8 mouse cellular contexts compared by ENCODE assay signal in genomic region chr3:27938381-27939323, GRCm38 (mm10). TPM values are rescaled to one million over a fixed set of nuclear protein-coding genes. Genes with fewer than 3 reads are reported as not detected.
DNase-seq lines count a peak whose midpoint lies in the region; ATAC-seq and TF ChIP-seq lines count a peak whose summit lies in the region.

Pld1 (plus strand) TSS chr3:27938695.

- peak within 1 kb of the TSS; percentile 90 for H3K27ac ChIP-seq in lung, embryonic 14.5 days (ENCODE audit: low read depth)
- peak within 1 kb of the TSS; percentile 78 for H3K27ac ChIP-seq in neural tube, embryonic 15.5 days (replicated peaks)

- ATAC-seq in lung, embryonic 14.5 days (ENCODE audit: insufficient read depth): peak; percentile 96
- ATAC-seq in neural tube, embryonic 15.5 days (ENCODE audit: low FRiP score): peak; percentile 73

- peak; percentile 88 for DNase-seq in Muller cell, postnatal 12 days (ENCODE audit: inconsistent ontology term)
- DNase-seq in cerebellum, adult 9-10 months: peak; percentile 13
- peak; percentile 33 to 48 for DNase-seq in frontal cortex, adult 2 months (ENCODE audit: extremely low spot score in 1 of 2, low spot score in 1 of 2)
- peak; percentile 89 for DNase-seq in heart, postnatal 4 days
- DNase-seq in layer of hippocampus, adult 8-10 months (ENCODE audit: low spot score in 2 of 2): peak; percentile 65 to 68
- peak; percentile 87 for DNase-seq in lung, embryonic 14.5 days
- peak; percentile 67 for DNase-seq in urinary bladder, adult 2 months (ENCODE audit: low spot score)

- no peaks in the 10 kb centered on the region for H3K36me3 ChIP-seq in lung, embryonic 14.5 days (ENCODE audit: insufficient read depth)
- H3K36me3 ChIP-seq in neural tube, embryonic 15.5 days: no peaks in the 10 kb centered on the region

- H3K4me2 ChIP-seq in lung, embryonic 14.5 days: peak within 1 kb of the TSS; percentile 97
- peak within 1 kb of the TSS; percentile 100 for H3K4me2 ChIP-seq in neural tube, embryonic 15.5 days

- H3K4me1 ChIP-seq in lung, embryonic 14.5 days (ENCODE audit: insufficient read depth): no peaks in the 10 kb centered on the region
- H3K4me1 ChIP-seq in neural tube, embryonic 15.5 days: peaks cover 18% of the 10 kb centered on the region

- peak within 1 kb of the TSS; percentile 63 for H3K4me3 ChIP-seq in lung, embryonic 14.5 days (ENCODE audit: low read depth, low read length)
- H3K4me3 ChIP-seq in neural tube, embryonic 15.5 days (replicated peaks): peak within 1 kb of the TSS; percentile 53

- peak within 1 kb of the TSS; percentile 70 for H3K9ac ChIP-seq in lung, embryonic 14.5 days
- H3K9ac ChIP-seq in neural tube, embryonic 15.5 days (replicated peaks): peak within 1 kb of the TSS; percentile 63

- H3K27me3 ChIP-seq in lung, embryonic 14.5 days (ENCODE audit: insufficient read depth, low read length): no peaks in the 10 kb centered on the region
- H3K27me3 ChIP-seq in neural tube, embryonic 15.5 days (replicated peaks): peaks cover 5% of the 10 kb centered on the region; the same call in 1 of the 2 replicates

- no peaks in the 10 kb centered on the region for H3K9me3 ChIP-seq in lung, embryonic 14.5 days (ENCODE audit: low read depth, low read length)
- H3K9me3 ChIP-seq in neural tube, embryonic 15.5 days (replicated peaks): no peaks in the 10 kb centered on the region

- under 1% methylated on average over 66 of the region's 68 CpGs for WGBS in lung, embryonic 14.5 days
- WGBS in neural tube, embryonic 15.5 days: under 1% methylated on average over 64 of the region's 68 CpGs

- no peak for TF ChIP-seq CTCF in lung, embryonic 14.5 days (IDR thresholded peaks at IDR 0.05; ENCODE audit: low read depth)

RNA-seq across cellular contexts. Expression of gene Pld1, which starts in this region (rescaled TPM):
- polyA plus RNA-seq in frontal cortex, adult 2 months (2012; rRNA removed): 5.4 and 6.9 TPM in 2 replicates
- total RNA-seq in heart, postnatal 4 days (2021): 10 to 100 TPM; 13.3 to 14.3 TPM
- 10 to 100 TPM in 3 of 4 experiments, 1 to 10 TPM in 1; 7.9 to 13.7 (median 11.4) TPM for total RNA-seq in layer of hippocampus, adult 8-10 months (2022)
- 6.4 and 7.5 TPM in 2 replicates for polyA plus RNA-seq in lung, embryonic 14.5 days (2014; fragmentation: Nextera tagmentation; extraction: Ambion mirVana)
- 4.0 and 6.1 TPM in 2 replicates for polyA plus RNA-seq in neural tube, embryonic 15.5 days (2015; fragmentation: Nextera tagmentation; extraction: Ambion mirVana)
- polyA plus RNA-seq in urinary bladder, adult 2 months (2012; rRNA removed): 16.8 and 19.2 TPM in 2 replicates

Comparison
In these comparisons a context has a peak if more than half of its experiments do, and no peak if none do; other contexts are left out.
1. Peak in every context shown above with its lines: DNase-seq, ATAC-seq, H3K4me3 ChIP-seq and H3K27ac ChIP-seq.
2. DNase-seq: peak in every context shown above with its lines; median percentile 89 in heart, postnatal 4 days; 88 in Muller cell, postnatal 12 days; 87 in lung, embryonic 14.5 days; 67 in urinary bladder, adult 2 months; 66 in layer of hippocampus, adult 8-10 months; 40 in frontal cortex, adult 2 months; 13 in cerebellum, adult 9-10 months.